Mouse (Mus musculus) kidney, adult 2 months (tissue): Measurements from ENCODE around the gene Slc41a2.

Experiments used
- CTCF ChIP-seq: fragments of 200-500 bp; conservative IDR thresholded peaks from 2 replicates; pipeline ENCODE4 v1.5.1; 2011; ENCODE audit warnings: low read depth, mild to moderate bottlenecking, control low read depth, low read length, moderate library complexity, mixed read lengths; ENCODE audit not compliant: insufficient read depth, insufficient read length
- POLR2A ChIP-seq: fragments of 200-500 bp; IDR thresholded peaks from one replicate; pipeline ENCODE4 v1.6.1; 2011; ENCODE audit warnings: low read depth, low read length, control low read depth

- TF ChIP-seq CTCF (no peak), POLR2A (no peak)
These were observed 47.0 kb upstream of the Slc41a2 start for GRCm38 (mm10) chr10:83384456-83385215.
